In genomic region chr11:115473626-115474275, GRCm38 (mm10) we compare ENCODE assay signal across 7 mouse cellular contexts. TPM values are rescaled to one million over a fixed set of nuclear protein-coding genes. Genes with fewer than 3 reads are reported as not detected.
DNase-seq lines count a peak whose midpoint lies in the region; ATAC-seq lines count a peak whose summit lies in the region.

No protein-coding gene starts in this region.

- H3K4me3 ChIP-seq in embryonic facial prominence, embryonic 10.5 days, result peak overlapping the region; percentile 37
- H3K4me3 ChIP-seq in limb, embryonic 10.5 days, result peak overlapping the region; percentile 37
- no peak overlapping the region for H3K4me3 ChIP-seq in midbrain, embryonic 14.5 days (replicated peaks; ENCODE audit: low read depth, low read length)

- H3K9ac ChIP-seq in midbrain, embryonic 14.5 days (replicated peaks; ENCODE audit: low read length), result no peak overlapping the region

- peak; percentile 93 for DNase-seq in adrenal gland, postnatal 14 days
- peak; percentile 93 for DNase-seq in embryonic facial prominence, embryonic 10.5 days (ENCODE audit: low spot score)
- peak; percentile 94 for DNase-seq in kidney, adult 11 months
- DNase-seq in limb, embryonic 10.5 days (ENCODE audit: low spot score), result peak; percentile 95
- peak; percentile 96 for DNase-seq in midbrain, embryonic 14.5 days
- peak; percentile 95 to 96 for DNase-seq in spleen, postnatal 10 days (ENCODE audit: low spot score in 2 of 2)

- H3K9me3 ChIP-seq in embryonic facial prominence, embryonic 10.5 days, result no peaks in the 10 kb centered on the region
- no peaks in the 10 kb centered on the region for H3K9me3 ChIP-seq in limb, embryonic 10.5 days (replicated peaks)
- H3K9me3 ChIP-seq in midbrain, embryonic 14.5 days (ENCODE audit: control insufficient read depth, low read length), result no peaks in the 10 kb centered on the region

- 0 out of 2 replicates have a peak overlapping the region, but pooled peaks have one; percentile 17 for H3K4me2 ChIP-seq in midbrain, embryonic 14.5 days (ENCODE audit: low read length)

- H3K27me3 ChIP-seq in embryonic facial prominence, embryonic 10.5 days (replicated peaks; ENCODE audit: low read depth, poor library complexity, severe bottlenecking), result no peaks in the 10 kb centered on the region
- no peaks in the 10 kb centered on the region for H3K27me3 ChIP-seq in limb, embryonic 10.5 days (ENCODE audit: low read depth, poor library complexity, severe bottlenecking)
- H3K27me3 ChIP-seq in midbrain, embryonic 14.5 days (ENCODE audit: control insufficient read depth, insufficient read depth, low read length), result no peaks in the 10 kb centered on the region

- 13% methylated on average over 15 of the region's 15 CpGs for WGBS in embryonic facial prominence, embryonic 10.5 days
- WGBS in limb, embryonic 10.5 days, result 12% methylated on average over 15 of the region's 15 CpGs
- 22% methylated on average over 15 of the region's 15 CpGs for WGBS in midbrain, embryonic 14.5 days

- peak overlapping the region; percentile 91 for H3K27ac ChIP-seq in embryonic facial prominence, embryonic 10.5 days (replicated peaks)
- peak overlapping the region; percentile 80 for H3K27ac ChIP-seq in limb, embryonic 10.5 days
- peak overlapping the region; percentile 88; the same call in 1 of the 2 replicates for H3K27ac ChIP-seq in midbrain, embryonic 14.5 days (replicated peaks; ENCODE audit: low read depth, low read length)

- H3K4me1 ChIP-seq in embryonic facial prominence, embryonic 10.5 days, result peaks cover 55% of the 10 kb centered on the region
- H3K4me1 ChIP-seq in limb, embryonic 10.5 days, result peaks cover 42% of the 10 kb centered on the region
- H3K4me1 ChIP-seq in midbrain, embryonic 14.5 days (ENCODE audit: control insufficient read depth, insufficient read depth, low read length), result peaks cover 33% of the 10 kb centered on the region

- peak; percentile 65 for ATAC-seq in granulocyte monocyte progenitor cell, adult 5-6 weeks (replicated peaks; ENCODE audit: poor library complexity, severe bottlenecking)
- peak; percentile 9; the same call in 1 of the 2 replicates for ATAC-seq in midbrain, embryonic 14.5 days (ENCODE audit: low FRiP score, low TSS enrichment)

- H3K36me3 ChIP-seq in embryonic facial prominence, embryonic 10.5 days (replicated peaks), result no peaks in the 10 kb centered on the region
- H3K36me3 ChIP-seq in limb, embryonic 10.5 days, result no peaks in the 10 kb centered on the region
- H3K36me3 ChIP-seq in midbrain, embryonic 14.5 days (ENCODE audit: control insufficient read depth, insufficient read depth, low read length), result no peaks in the 10 kb centered on the region

RNA-seq across cellular contexts. Expression of gene Armc7, which starts 1.7 kb away (rescaled TPM):
- 6.9 and 9.1 TPM in 2 replicates for total RNA-seq in adrenal gland, postnatal 14 days (2021)
- polyA plus RNA-seq in embryonic facial prominence, embryonic 10.5 days (2016; fragmentation: Nextera tagmentation; extraction: Ambion mirVana), result 9.0 and 9.9 TPM in 2 replicates
- 5.1 and 5.2 TPM in 2 replicates for total RNA-seq in granulocyte monocyte progenitor cell, adult 5-6 weeks (2014; fragmentation: Nextera tagmentation)
- total RNA-seq in granulocyte monocyte progenitor cell, adult 5-6 weeks (2017), result 2.6 and 4.1 TPM in 2 replicates
- polyA plus RNA-seq in limb, embryonic 10.5 days (2016; fragmentation: Nextera tagmentation; extraction: Ambion mirVana), result 7.0 and 9.9 TPM in 2 replicates
- 16.3 and 16.7 TPM in 2 replicates for polyA plus RNA-seq in midbrain, embryonic 14.5 days (2014; fragmentation: Nextera tagmentation; extraction: Ambion mirVana)

RNA-seq across cellular contexts. Expression of gene Slc16a5, which starts 11.5 kb away (rescaled TPM):
- 1.2 and 1.3 TPM in 2 replicates for total RNA-seq in adrenal gland, postnatal 14 days (2021)
- 0.28 and 0.34 TPM in 2 replicates for polyA plus RNA-seq in embryonic facial prominence, embryonic 10.5 days (2016; fragmentation: Nextera tagmentation; extraction: Ambion mirVana)
- not detected in 2 replicates for total RNA-seq in granulocyte monocyte progenitor cell, adult 5-6 weeks (2014; fragmentation: Nextera tagmentation)
- total RNA-seq in granulocyte monocyte progenitor cell, adult 5-6 weeks (2017), result not detected in 2 replicates
- 0.23 and 0.25 TPM in 2 replicates for polyA plus RNA-seq in limb, embryonic 10.5 days (2016; fragmentation: Nextera tagmentation; extraction: Ambion mirVana)
- not detected in 2 replicates for polyA plus RNA-seq in midbrain, embryonic 14.5 days (2014; fragmentation: Nextera tagmentation; extraction: Ambion mirVana)

RNA-seq across cellular contexts. Expression of gene Nt5c, which starts 17.9 kb away (rescaled TPM):
- 73.8 and 89.8 TPM in 2 replicates for total RNA-seq in adrenal gland, postnatal 14 days (2021)
- 90.9 and 92.2 TPM in 2 replicates for polyA plus RNA-seq in embryonic facial prominence, embryonic 10.5 days (2016; fragmentation: Nextera tagmentation; extraction: Ambion mirVana)
- 75.8 and 96.5 TPM in 2 replicates for total RNA-seq in granulocyte monocyte progenitor cell, adult 5-6 weeks (2014; fragmentation: Nextera tagmentation)
- total RNA-seq in granulocyte monocyte progenitor cell, adult 5-6 weeks (2017), result 113 and 118 TPM in 2 replicates
- 66.2 and 83.5 TPM in 2 replicates for polyA plus RNA-seq in limb, embryonic 10.5 days (2016; fragmentation: Nextera tagmentation; extraction: Ambion mirVana)
- 93.9 and 110 TPM in 2 replicates for polyA plus RNA-seq in midbrain, embryonic 14.5 days (2014; fragmentation: Nextera tagmentation; extraction: Ambion mirVana)

RNA-seq across cellular contexts. Expression of gene Trim80, which starts 33.4 kb away (rescaled TPM):
- total RNA-seq in adrenal gland, postnatal 14 days (2021), result not detected in 2 replicates
- 0.15 TPM in 1 of 2 replicates, not detected in the other for polyA plus RNA-seq in embryonic facial prominence, embryonic 10.5 days (2016; fragmentation: Nextera tagmentation; extraction: Ambion mirVana)
- not detected in 2 replicates for total RNA-seq in granulocyte monocyte progenitor cell, adult 5-6 weeks (2014; fragmentation: Nextera tagmentation)
- not detected in 2 replicates for total RNA-seq in granulocyte monocyte progenitor cell, adult 5-6 weeks (2017)
- 0.18 and 0.26 TPM in 2 replicates for polyA plus RNA-seq in limb, embryonic 10.5 days (2016; fragmentation: Nextera tagmentation; extraction: Ambion mirVana)
- polyA plus RNA-seq in midbrain, embryonic 14.5 days (2014; fragmentation: Nextera tagmentation; extraction: Ambion mirVana), result not detected in 2 replicates

RNA-seq across cellular contexts. Expression of gene Jpt1, which starts 40.4 kb away (rescaled TPM):
- total RNA-seq in adrenal gland, postnatal 14 days (2021), result 99.8 and 101 TPM in 2 replicates
- 592 and 614 TPM in 2 replicates for polyA plus RNA-seq in embryonic facial prominence, embryonic 10.5 days (2016; fragmentation: Nextera tagmentation; extraction: Ambion mirVana)
- 100 and 137 TPM in 2 replicates for total RNA-seq in granulocyte monocyte progenitor cell, adult 5-6 weeks (2014; fragmentation: Nextera tagmentation)
- total RNA-seq in granulocyte monocyte progenitor cell, adult 5-6 weeks (2017), result 136 and 149 TPM in 2 replicates
- 483 and 492 TPM in 2 replicates for polyA plus RNA-seq in limb, embryonic 10.5 days (2016; fragmentation: Nextera tagmentation; extraction: Ambion mirVana)
- 1,631 and 1,863 TPM in 2 replicates for polyA plus RNA-seq in midbrain, embryonic 14.5 days (2014; fragmentation: Nextera tagmentation; extraction: Ambion mirVana)
